Mouse (Mus musculus): ENCODE results near the gene Negr1. TPM values are rescaled to one million over a fixed set of nuclear protein-coding genes. Genes with fewer than 3 reads are reported as not detected.

Negr1 gene
- polyA plus RNA-seq, 1 experiment, result 0.02 TPM

GRCm38 (mm10) chr3:157164840-157165595 lies 603.4 kb downstream of the Negr1 start:
- H3K36me3 ChIP-seq (ENCODE audit: control insufficient read depth, insufficient read depth), result no peaks in the 10 kb centered on the region
- H3K4me3 ChIP-seq (ENCODE audit: insufficient read depth, poor library complexity, severe bottlenecking), result no peak overlapping the region
- H3K79me2 ChIP-seq (ENCODE audit: control insufficient read depth, insufficient read depth), result no peaks in the 10 kb centered on the region
- no peaks in the 10 kb centered on the region for H3K27me3 ChIP-seq (ENCODE audit: control insufficient read depth, insufficient read depth, insufficient read length)
- TF ChIP-seq MYOG (IDR thresholded peaks at IDR 0.05; ENCODE audit: control insufficient read depth, extremely low read depth, insufficient read length), result no peak
- TF ChIP-seq CTCF (IDR thresholded peaks at IDR 0.05; ENCODE audit: control insufficient read depth, insufficient read depth, insufficient read length), result no peak
- no peak for TF ChIP-seq FOSL1 (IDR thresholded peaks at IDR 0.05; ENCODE audit: insufficient read depth, low read length, poor library complexity, severe bottlenecking)
- no peak for TF ChIP-seq USF1 (IDR thresholded peaks at IDR 0.05; ENCODE audit: low read depth)
- TF ChIP-seq MYOD1 (IDR thresholded peaks at IDR 0.05; ENCODE audit: control insufficient read depth, insufficient read length, low read depth), result no peak
- no peak for TF ChIP-seq MAX (IDR thresholded peaks at IDR 0.05)
- no peak for TF ChIP-seq CEBPB (IDR thresholded peaks at IDR 0.05; ENCODE audit: low read depth)
- no peak overlapping the region for H3ac ChIP-seq (ENCODE audit: control insufficient read depth, insufficient read length, low read depth)
- H3K79me3 ChIP-seq (ENCODE audit: low read depth), result no peaks in the 10 kb centered on the region

DNA sequence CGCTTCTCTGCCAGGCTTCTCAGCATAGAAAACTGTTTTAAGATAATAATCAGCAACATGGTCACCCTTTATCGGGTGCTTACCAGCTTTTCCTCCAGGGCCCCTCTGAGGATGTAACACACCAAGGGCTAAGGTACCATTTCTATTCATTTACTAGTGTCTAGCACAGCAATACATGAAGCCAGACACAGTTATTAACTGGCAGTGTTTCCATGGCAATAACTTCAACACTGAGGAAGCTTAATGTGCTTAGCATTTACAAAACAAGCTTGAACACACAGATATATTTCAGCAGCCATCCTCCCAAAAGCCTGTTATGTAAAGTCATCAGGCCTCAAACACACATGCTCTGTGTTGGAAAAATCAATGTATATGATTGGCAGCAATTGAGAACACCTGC lies 620.4 kb downstream of the Negr1 start:
- Histone ChIP-seq H3ac (ENCODE audit: control insufficient read depth, insufficient read length, low read depth) (no peak overlapping the region), H3K27me3 (ENCODE audit: control insufficient read depth, insufficient read depth, insufficient read length) (no peaks in the 10 kb centered on the region), H3K79me2 (ENCODE audit: control insufficient read depth, insufficient read depth) (no peaks in the 10 kb centered on the region), H3K36me3 (ENCODE audit: control insufficient read depth, insufficient read depth) (no peaks in the 10 kb centered on the region), H3K4me3 (ENCODE audit: insufficient read depth, poor library complexity, severe bottlenecking) (no peak overlapping the region), H3K79me3 (ENCODE audit: low read depth) (no peaks in the 10 kb centered on the region)
- TF ChIP-seq FOSL1 (IDR thresholded peaks at IDR 0.05; ENCODE audit: insufficient read depth, low read length, poor library complexity, severe bottlenecking) (no peak), MYOG (IDR thresholded peaks at IDR 0.05; ENCODE audit: control insufficient read depth, extremely low read depth, insufficient read length) (no peak)

- H3K79me2 ChIP-seq (ENCODE audit: control insufficient read depth, insufficient read depth), result no peaks in the 10 kb centered on the region
Observed at GRCm38 (mm10) chr3:157188939-157189725, 627.5 kb downstream of the Negr1 start.

GRCm38 (mm10) chr3:157189834-157190233 lies 628.2 kb downstream of the Negr1 start:
- Histone ChIP-seq H3K4me3 (ENCODE audit: insufficient read depth, poor library complexity, severe bottlenecking) (no peak overlapping the region), H3K36me3 (ENCODE audit: control insufficient read depth, insufficient read depth) (no peaks in the 10 kb centered on the region), H3ac (ENCODE audit: control insufficient read depth, insufficient read length, low read depth) (no peak overlapping the region), H3K79me2 (ENCODE audit: control insufficient read depth, insufficient read depth) (no peaks in the 10 kb centered on the region), H3K79me3 (ENCODE audit: low read depth) (no peaks in the 10 kb centered on the region), H3K27me3 (ENCODE audit: control insufficient read depth, insufficient read depth, insufficient read length) (no peaks in the 10 kb centered on the region)
- TF ChIP-seq MYOD1 (IDR thresholded peaks at IDR 0.05; ENCODE audit: control insufficient read depth, insufficient read length, low read depth) (no peak), MAX (IDR thresholded peaks at IDR 0.05) (no peak), MYOG (IDR thresholded peaks at IDR 0.05; ENCODE audit: control insufficient read depth, extremely low read depth, insufficient read length) (no peak), FOSL1 (IDR thresholded peaks at IDR 0.05; ENCODE audit: insufficient read depth, low read length, poor library complexity, severe bottlenecking) (no peak), CTCF (IDR thresholded peaks at IDR 0.05; ENCODE audit: control insufficient read depth, insufficient read depth, insufficient read length) (no peak), CEBPB (IDR thresholded peaks at IDR 0.05; ENCODE audit: low read depth) (no peak), USF1 (IDR thresholded peaks at IDR 0.05; ENCODE audit: low read depth) (no peak)

More at GRCm38 (mm10) chr3:157188939-157189725, 627.5 kb downstream of the Negr1 start:
- no peak for TF ChIP-seq FOSL1 (IDR thresholded peaks at IDR 0.05; ENCODE audit: insufficient read depth, low read length, poor library complexity, severe bottlenecking)
- no peak for TF ChIP-seq CEBPB (IDR thresholded peaks at IDR 0.05; ENCODE audit: low read depth)
- TF ChIP-seq MAX (IDR thresholded peaks at IDR 0.05), result no peak
- TF ChIP-seq USF1 (IDR thresholded peaks at IDR 0.05; ENCODE audit: low read depth), result no peak
- no peak for TF ChIP-seq MYOD1 (IDR thresholded peaks at IDR 0.05; ENCODE audit: control insufficient read depth, insufficient read length, low read depth)
- no peak for TF ChIP-seq MYOG (IDR thresholded peaks at IDR 0.05; ENCODE audit: control insufficient read depth, extremely low read depth, insufficient read length)
- no peak for TF ChIP-seq CTCF (IDR thresholded peaks at IDR 0.05; ENCODE audit: control insufficient read depth, insufficient read depth, insufficient read length)
- Histone ChIP-seq H3K79me3 (ENCODE audit: low read depth) (no peaks in the 10 kb centered on the region), H3K27me3 (ENCODE audit: control insufficient read depth, insufficient read depth, insufficient read length) (no peaks in the 10 kb centered on the region), H3K4me3 (ENCODE audit: insufficient read depth, poor library complexity, severe bottlenecking) (no peak overlapping the region), H3ac (ENCODE audit: control insufficient read depth, insufficient read length, low read depth) (no peak overlapping the region), H3K36me3 (ENCODE audit: control insufficient read depth, insufficient read depth) (no peaks in the 10 kb centered on the region)

DNA sequence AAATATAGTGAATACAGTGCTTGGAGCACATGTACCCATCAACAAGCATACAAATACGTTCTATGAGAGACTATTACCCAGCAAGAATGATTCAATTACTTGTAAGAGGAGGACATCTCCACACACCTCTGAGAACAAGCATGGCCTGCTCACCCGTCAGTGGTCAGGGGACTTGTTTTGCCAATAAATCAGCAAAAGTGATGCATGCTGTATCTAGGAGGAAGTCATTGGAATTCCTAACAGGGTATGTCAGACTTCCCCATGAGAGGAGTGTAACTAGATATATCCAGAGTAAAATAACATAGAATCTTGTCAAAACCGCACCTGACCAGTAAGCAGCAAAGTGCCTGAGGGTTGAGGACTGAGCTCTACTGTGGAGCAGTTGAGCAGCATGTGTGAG lies 629.0 kb downstream of the Negr1 start:
- Histone ChIP-seq H3K79me2 (ENCODE audit: control insufficient read depth, insufficient read depth) (no peaks in the 10 kb centered on the region), H3K36me3 (ENCODE audit: control insufficient read depth, insufficient read depth) (no peaks in the 10 kb centered on the region), H3K27me3 (ENCODE audit: control insufficient read depth, insufficient read depth, insufficient read length) (no peaks in the 10 kb centered on the region), H3ac (ENCODE audit: control insufficient read depth, insufficient read length, low read depth) (no peak overlapping the region), H3K4me3 (ENCODE audit: insufficient read depth, poor library complexity, severe bottlenecking) (no peak overlapping the region), H3K79me3 (ENCODE audit: low read depth) (no peaks in the 10 kb centered on the region)
- TF ChIP-seq CEBPB (IDR thresholded peaks at IDR 0.05; ENCODE audit: low read depth) (no peak), MYOG (IDR thresholded peaks at IDR 0.05; ENCODE audit: control insufficient read depth, extremely low read depth, insufficient read length) (no peak), CTCF (IDR thresholded peaks at IDR 0.05; ENCODE audit: control insufficient read depth, insufficient read depth, insufficient read length) (no peak), MYOD1 (IDR thresholded peaks at IDR 0.05; ENCODE audit: control insufficient read depth, insufficient read length, low read depth) (no peak), USF1 (IDR thresholded peaks at IDR 0.05; ENCODE audit: low read depth) (no peak), MAX (IDR thresholded peaks at IDR 0.05) (no peak), FOSL1 (IDR thresholded peaks at IDR 0.05; ENCODE audit: insufficient read depth, low read length, poor library complexity, severe bottlenecking) (no peak)
